Mouse (Mus musculus) neutrophil, adult 59 days (primary cell): ENCODE measurements around the gene Clic3. TPM values are rescaled to one million over a fixed set of nuclear protein-coding genes. Genes with fewer than 3 reads are reported as not detected.

Source experiments
- total RNA-seq, 2 experiments: library from RNA; stranded (reverse); gene quantifications; 1 replicate in 1 of 2; 2 replicates in 1 of 2; pipeline ENCODE4 v1.2.4; 2023

Clic3 gene
- total RNA-seq: not detected

GRCm38 (mm10) chr2:25456205-25456953 lies at the start of gene Clic3:
Clic3 (plus strand) TSS chr2:25456838.

GRCm38 (mm10) chr2:25422587-25423410 lies 33.8 kb upstream of the Clic3 start, which contains the start of gene Fut7:
Fut7 (plus strand) TSS chr2:25423267.

GRCm38 (mm10) chr2:25428442-25429236 lies 28.0 kb upstream of the Clic3 start, which contains the start of gene Abca2:
Abca2 (plus strand) TSS chr2:25428703.

GRCm38 (mm10) chr2:25460551-25461309 lies 4.1 kb downstream of the Clic3 start, which contains the start of gene Paxx:
Paxx (minus strand) TSS chr2:25461094.

GRCm38 (mm10) chr2:25469969-25470368 lies 13.3 kb downstream of the Clic3 start, which contains the start of gene Ptgds:
Ptgds (minus strand) TSS chr2:25470046.

GRCm38 (mm10) chr2:25493476-25493961 lies 36.9 kb downstream of the Clic3 start, which contains the start of gene Lcn12:
Lcn12 (minus strand) TSS chr2:25493911.

GRCm38 (mm10) chr2:25500576-25501405 lies 44.2 kb downstream of the Clic3 start, which contains the start of gene Fbxw5:
Fbxw5 (plus strand) TSS chr2:25500750.

GRCm38 (mm10) chr2:25501593-25502486 lies 45.2 kb downstream of the Clic3 start, which contains the start of gene C8g:
C8g (minus strand) TSS chr2:25501719.

Other genes starting within 250 kb of the Clic3 start
- 10 to 100 TPM; 46.2 to 55.8 TPM for gene Nelfb, start 245.3 kb upstream of the Clic3 start, total RNA-seq
- under 1 TPM; 0.29 to 0.40 TPM for gene Stpg3, start 242.2 kb upstream of the Clic3 start, total RNA-seq
- not detected for gene Fam166a, start 238.1 kb upstream of the Clic3 start, total RNA-seq
- gene Tubb4b, start 232.1 kb upstream of the Clic3 start, total RNA-seq: 100 to 1,000 TPM; 254 to 279 TPM
- not detected for gene Slc34a3, start 222.5 kb upstream of the Clic3 start, total RNA-seq
- not detected for gene Rnf224, start 220.1 kb upstream of the Clic3 start, total RNA-seq
- gene Rnf208, start 214.6 kb upstream of the Clic3 start, total RNA-seq: under 1 TPM in 1 of 2 experiments, not detected in 1; 0.29 TPM
- not detected for gene Cysrt1, start 214.4 kb upstream of the Clic3 start, total RNA-seq
- 1 to 10 TPM in 1 of 2 experiments, under 1 TPM in 1; 0.53 to 3.2 TPM for gene AL732309.1, start 210.0 kb upstream of the Clic3 start, total RNA-seq
- gene Tmem203, start 201.4 kb upstream of the Clic3 start, total RNA-seq: 10 to 100 TPM; 17.8 to 19.1 TPM
- 10 to 100 TPM; 12.7 to 14.6 TPM for gene Tprn, start 194.2 kb upstream of the Clic3 start, total RNA-seq
- gene Ssna1, start 184.4 kb upstream of the Clic3 start, total RNA-seq: 10 to 100 TPM; 60.4 to 61.5 TPM
- 10 to 100 TPM; 79.1 to 82.3 TPM for gene Anapc2, start 184.4 kb upstream of the Clic3 start, total RNA-seq
- not detected for gene Tmem210, start 168.7 kb upstream of the Clic3 start, total RNA-seq
- gene Lrrc26, start 166.9 kb upstream of the Clic3 start, total RNA-seq: not detected
- gene Grin1, start 137.7 kb upstream of the Clic3 start, total RNA-seq: not detected
- gene Man1b1, start 124.5 kb upstream of the Clic3 start, total RNA-seq: 10 to 100 TPM; 39.8 to 46.7 TPM
- 10 to 100 TPM; 11.1 to 21.8 TPM for gene Dpp7, start 100.5 kb upstream of the Clic3 start, total RNA-seq
- 10 to 100 TPM; 30.5 to 36.8 TPM for gene Uap1l1, start 91.2 kb upstream of the Clic3 start, total RNA-seq
- gene Sapcd2, start 84.5 kb upstream of the Clic3 start, total RNA-seq: 10 to 100 TPM in 1 of 2 experiments, 1 to 10 TPM in 1; 9.1 to 11.3 TPM
- not detected for gene Entpd2, start 61.0 kb upstream of the Clic3 start, total RNA-seq
- gene Npdc1, start 57.5 kb upstream of the Clic3 start, total RNA-seq: not detected
- 10 to 100 TPM; 16.2 to 20.1 TPM for gene Fut7, start 33.6 kb upstream of the Clic3 start, total RNA-seq
- 10 to 100 TPM; 17.7 to 22.9 TPM for gene Abca2, start 28.1 kb upstream of the Clic3 start, total RNA-seq
- gene Paxx, start 4.3 kb downstream of the Clic3 start, total RNA-seq: 10 to 100 TPM; 44.7 to 53.4 TPM
- gene Ptgds, start 13.2 kb downstream of the Clic3 start, total RNA-seq: not detected
- not detected for gene Lcn12, start 37.1 kb downstream of the Clic3 start, total RNA-seq
- gene Fbxw5, start 43.9 kb downstream of the Clic3 start, total RNA-seq: 10 to 100 TPM; 26.8 to 28.7 TPM
- under 1 TPM; 0.44 to 0.64 TPM for gene C8g, start 44.9 kb downstream of the Clic3 start, total RNA-seq
- gene Traf2, start 90.1 kb downstream of the Clic3 start, total RNA-seq: 10 to 100 TPM; 21.6 to 24.3 TPM
- 10 to 100 TPM; 87.5 to 92.7 TPM for gene Edf1, start 101.0 kb downstream of the Clic3 start, total RNA-seq
- under 1 TPM; 0.42 to 0.62 TPM for gene Mamdc4, start 118.0 kb downstream of the Clic3 start, total RNA-seq
- gene Phpt1, start 118.4 kb downstream of the Clic3 start, total RNA-seq: 1 to 10 TPM; 4.7 to 5.8 TPM
- gene Ajm1, start 124.9 kb downstream of the Clic3 start, total RNA-seq: not detected
- 10 to 100 TPM; 28.3 to 46.4 TPM for gene Rabl6, start 151.7 kb downstream of the Clic3 start, total RNA-seq
- not detected for gene Ccdc183, start 160.8 kb downstream of the Clic3 start, total RNA-seq
- 1 to 10 TPM; 3.5 to 4.4 TPM for gene Tmem141, start 165.2 kb downstream of the Clic3 start, total RNA-seq
- 1 to 10 TPM; 1.8 to 2.7 TPM for gene Fcna, start 171.2 kb downstream of the Clic3 start, total RNA-seq
- not detected for gene Lcn8, start 196.3 kb downstream of the Clic3 start, total RNA-seq
- gene Lcn5, start 201.1 kb downstream of the Clic3 start, total RNA-seq: not detected
- gene Lcn6, start 219.9 kb downstream of the Clic3 start, total RNA-seq: not detected
- gene Lcn10, start 225.9 kb downstream of the Clic3 start, total RNA-seq: not detected
- not detected for gene Obp2a, start 243.2 kb downstream of the Clic3 start, total RNA-seq
- 1 to 10 TPM; 4.0 to 6.7 TPM for gene Bmyc, start 249.9 kb downstream of the Clic3 start, total RNA-seq